8 mouse cellular contexts compared by ENCODE assay signal in the genomic region with DNA sequence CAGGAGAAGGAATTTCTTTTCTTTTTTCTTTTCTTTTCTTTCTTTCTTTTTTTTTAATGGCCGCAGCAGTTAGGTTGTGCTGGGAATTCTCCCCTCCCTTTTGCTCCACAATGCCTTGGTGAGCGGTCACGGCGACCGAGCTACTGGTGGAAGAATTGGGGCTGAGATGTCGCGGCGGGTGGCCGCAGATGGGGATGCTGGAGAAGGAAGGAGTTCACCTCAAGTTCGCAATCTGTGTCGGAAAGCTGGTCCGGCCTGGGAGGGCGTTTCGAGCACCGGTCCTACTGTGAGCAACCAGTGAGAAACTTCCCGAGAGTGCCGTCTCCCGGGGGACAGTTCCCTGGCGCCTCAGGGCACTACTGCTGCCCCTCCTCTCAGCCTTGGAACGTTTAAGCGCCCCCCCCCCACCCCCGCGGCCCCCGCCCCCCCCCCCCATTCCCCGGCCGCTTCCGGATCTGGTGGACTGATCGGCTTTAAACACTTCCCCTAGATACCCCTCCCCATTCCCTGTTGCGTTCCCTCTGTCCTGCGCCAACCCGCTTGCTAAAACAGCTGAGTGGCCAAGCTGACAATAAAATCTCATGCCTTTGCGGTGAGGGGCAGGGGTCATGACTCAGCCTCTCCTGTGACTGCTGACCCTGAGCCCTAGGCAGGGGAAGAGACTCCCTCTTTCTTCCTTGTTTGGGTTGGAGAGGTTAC. TPM values are rescaled to one million over a fixed set of nuclear protein-coding genes. Genes with fewer than 3 reads are reported as not detected.
A peak's percentile ranks its signal among the peaks of the same experiment; 100 is the strongest.
DNase-seq lines count a peak whose midpoint lies in the region; ATAC-seq lines count a peak whose summit lies in the region.

No protein-coding gene starts in this region.

- H3K4me3 ChIP-seq in kidney, embryonic 15.5 days (replicated peaks) = peak overlapping the region; percentile 65
- H3K4me3 ChIP-seq in embryonic facial prominence, embryonic 12.5 days = peak overlapping the region; percentile 63
- H3K4me3 ChIP-seq in intestine, embryonic 16.5 days (ENCODE audit: low read length) = peak overlapping the region; percentile 71
- peak overlapping the region; percentile 64 for H3K4me3 ChIP-seq in neural tube, embryonic 12.5 days

- H3K4me1 ChIP-seq in kidney, embryonic 15.5 days = peaks cover 56% of the 10 kb centered on the region
- H3K4me1 ChIP-seq in embryonic facial prominence, embryonic 12.5 days = peaks cover 35% of the 10 kb centered on the region
- peaks cover 37% of the 10 kb centered on the region for H3K4me1 ChIP-seq in intestine, embryonic 16.5 days (ENCODE audit: control insufficient read depth, insufficient read depth, low read length)
- H3K4me1 ChIP-seq in neural tube, embryonic 12.5 days = peaks cover 54% of the 10 kb centered on the region

- H3K27ac ChIP-seq in kidney, embryonic 15.5 days = peak overlapping the region; percentile 85
- peak overlapping the region; percentile 91 for H3K27ac ChIP-seq in embryonic facial prominence, embryonic 12.5 days
- peak overlapping the region; percentile 68; the same call in 1 of the 2 replicates for H3K27ac ChIP-seq in intestine, embryonic 16.5 days (ENCODE audit: low read length)
- H3K27ac ChIP-seq in neural tube, embryonic 12.5 days = peak overlapping the region; percentile 84

- H3K36me3 ChIP-seq in kidney, embryonic 15.5 days = peaks cover 20% of the 10 kb centered on the region
- H3K36me3 ChIP-seq in embryonic facial prominence, embryonic 12.5 days = peaks cover 19% of the 10 kb centered on the region
- H3K36me3 ChIP-seq in intestine, embryonic 16.5 days (ENCODE audit: control insufficient read depth, insufficient read depth, low read length) = no peaks in the 10 kb centered on the region; the same call in 1 of the 2 replicates
- H3K36me3 ChIP-seq in neural tube, embryonic 12.5 days = peaks cover 18% of the 10 kb centered on the region

- peak; percentile 5; the same call in 1 of the 2 replicates for ATAC-seq in kidney, embryonic 15.5 days (replicated peaks; ENCODE audit: low FRiP score)
- ATAC-seq in embryonic facial prominence, embryonic 12.5 days (ENCODE audit: insufficient number of reproducible peaks, insufficient read depth, low FRiP score, low TSS enrichment) = no peak; the same call in 1 of the 2 replicates
- ATAC-seq in intestine, embryonic 16.5 days = no peak
- ATAC-seq in neural tube, embryonic 12.5 days (ENCODE audit: low FRiP score, low read depth) = 0 out of 2 replicates have a peak, but pooled peaks have one; percentile 2
- ATAC-seq in CD4-positive, CD25-positive, alpha-beta regulatory T cell, adult 4 months = no peak

- no peak for DNase-seq in kidney, adult 9 months
- DNase-seq in adrenal gland, adult 8-10 months = peak; percentile 43
- no peak for DNase-seq in layer of hippocampus, adult 9-10 months (ENCODE audit: low spot score)

- peak overlapping the region; percentile 82 for H3K4me2 ChIP-seq in kidney, embryonic 15.5 days
- H3K4me2 ChIP-seq in embryonic facial prominence, embryonic 12.5 days (replicated peaks) = peak overlapping the region; percentile 85
- H3K4me2 ChIP-seq in intestine, embryonic 16.5 days (ENCODE audit: low read depth, low read length) = peak overlapping the region; percentile 98
- peak overlapping the region; percentile 86 for H3K4me2 ChIP-seq in neural tube, embryonic 12.5 days (replicated peaks)

- no peaks in the 10 kb centered on the region for H3K9me3 ChIP-seq in kidney, embryonic 15.5 days (replicated peaks)
- no peaks in the 10 kb centered on the region for H3K9me3 ChIP-seq in embryonic facial prominence, embryonic 12.5 days
- no peaks in the 10 kb centered on the region for H3K9me3 ChIP-seq in intestine, embryonic 16.5 days (ENCODE audit: control insufficient read depth, low read length)
- no peaks in the 10 kb centered on the region for H3K9me3 ChIP-seq in neural tube, embryonic 12.5 days

- peak overlapping the region; percentile 61 for H3K9ac ChIP-seq in kidney, embryonic 15.5 days
- H3K9ac ChIP-seq in embryonic facial prominence, embryonic 12.5 days = peak overlapping the region; percentile 73
- H3K9ac ChIP-seq in intestine, embryonic 16.5 days (ENCODE audit: low read depth, low read length) = peak overlapping the region; percentile 77
- peak overlapping the region; percentile 80 for H3K9ac ChIP-seq in neural tube, embryonic 12.5 days

- H3K27me3 ChIP-seq in kidney, embryonic 15.5 days = no peaks in the 10 kb centered on the region
- H3K27me3 ChIP-seq in embryonic facial prominence, embryonic 12.5 days = no peaks in the 10 kb centered on the region
- no peaks in the 10 kb centered on the region for H3K27me3 ChIP-seq in intestine, embryonic 16.5 days (replicated peaks; ENCODE audit: control insufficient read depth, insufficient read depth, low read length)
- no peaks in the 10 kb centered on the region for H3K27me3 ChIP-seq in neural tube, embryonic 12.5 days (replicated peaks)

- 3% methylated on average over 28 of the region's 32 CpGs for WGBS in kidney, embryonic 15.5 days
- 1% methylated on average over 32 of the region's 32 CpGs for WGBS in embryonic facial prominence, embryonic 12.5 days
- WGBS in intestine, embryonic 16.5 days = 9% methylated on average over 23 of the region's 32 CpGs
- WGBS in neural tube, embryonic 12.5 days = under 1% methylated on average over 23 of the region's 32 CpGs

RNA-seq across cellular contexts. Expression of a gene that starts 35.9 kb away (rescaled TPM):
- polyA plus RNA-seq in kidney, embryonic 15.5 days (2015; fragmentation: Nextera tagmentation; extraction: Ambion mirVana) = 21.4 and 23.4 TPM in 2 replicates
- total RNA-seq in adrenal gland, adult 8-10 months (2022) = 10 to 100 TPM; 46.6 to 87.7 (median 60.0) TPM
- polyA plus RNA-seq in embryonic facial prominence, embryonic 12.5 days (2016; fragmentation: Nextera tagmentation; extraction: Ambion mirVana) = 35.6 and 36.4 TPM in 2 replicates
- polyA plus RNA-seq in intestine, embryonic 16.5 days (2015; fragmentation: Nextera tagmentation; extraction: Ambion mirVana) = 12.4 and 12.5 TPM in 2 replicates
- 34.0 and 35.6 TPM in 2 replicates for polyA plus RNA-seq in neural tube, embryonic 12.5 days (2016; fragmentation: Nextera tagmentation; extraction: Ambion mirVana)
- 1 to 10 TPM; 8.4 to 8.9 TPM for polyA plus RNA-seq in CD4-positive, CD25-positive, alpha-beta regulatory T cell, adult 4 months (2017; shearing (Covaris generic))

Comparison
In these comparisons a context has a peak if more than half of its experiments do, and no peak if none do; other contexts are left out.
1. ATAC-seq: peak in kidney, embryonic 15.5 days (single experiment) and neural tube, embryonic 12.5 days (single experiment); none in embryonic facial prominence, embryonic 12.5 days (single experiment), intestine, embryonic 16.5 days (single experiment) and CD4-positive, CD25-positive, alpha-beta regulatory T cell, adult 4 months (single experiment).
2. Peak in every context shown above with its lines, with median percentiles within 50 percentile points of each other: H3K27ac ChIP-seq, H3K4me2 ChIP-seq, H3K4me3 ChIP-seq and H3K9ac ChIP-seq.